ENCODE assay signal across 8 mouse cellular contexts in the genomic region with DNA sequence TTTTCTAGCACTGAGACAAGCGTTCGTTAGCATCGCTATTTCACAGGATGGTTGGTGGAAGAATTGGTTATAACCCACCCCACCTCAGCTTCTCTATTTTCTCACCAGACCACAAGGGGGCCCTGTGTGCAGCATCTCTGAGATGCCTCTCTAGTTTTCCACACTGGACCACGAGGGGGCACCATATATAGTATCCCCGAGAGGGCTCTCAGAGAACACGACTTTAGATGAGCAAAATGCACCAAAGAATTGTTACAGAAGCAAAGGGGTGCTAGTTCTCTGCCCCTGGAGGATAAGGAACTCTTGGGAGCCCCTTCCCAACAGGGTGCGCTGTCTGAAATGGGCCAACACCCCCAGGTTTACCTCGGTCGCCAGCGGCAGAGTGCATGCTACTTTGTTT. TPM values are rescaled to one million over a fixed set of nuclear protein-coding genes. Genes with fewer than 3 reads are reported as not detected.
DNase-seq lines count a peak whose midpoint lies in the region; ATAC-seq and TF ChIP-seq lines count a peak whose summit lies in the region.
"Had no signal": no experiment of that assay in that cellular context is flagged by ENCODE, and none has a peak within 500 bp of the region (broad histone marks: within the 10 kb centered on the region; RNA-seq: fewer than 3 reads in every experiment).

No protein-coding gene starts in this region.

- H3K27me3 ChIP-seq in spleen, adult 2 months (ENCODE audit: control insufficient read depth, insufficient read depth, low read length): no peaks in the 10 kb centered on the region

- no peak overlapping the region for H3K27ac ChIP-seq in spleen, adult 2 months (ENCODE audit: insufficient read depth, low read length)

- DNase-seq in CD4-positive, CD25-positive, alpha-beta regulatory T cell, adult 2 months (ENCODE audit: low read depth, low spot score): peak; percentile 89
- DNase-seq in Muller cell, postnatal 12 days (ENCODE audit: inconsistent ontology term): peak; percentile 47
- DNase-seq in cerebellum, postnatal 10 days: peak; percentile 87 to 90
- peak; percentile 68 to 77 for DNase-seq in gastrocnemius, postnatal 36 days
- DNase-seq in layer of hippocampus, adult 9-11 months: peak; percentile 73
- DNase-seq in spleen, adult 2 months (ENCODE audit: low read depth in 1 of 2, low spot score in 2 of 2): peak; percentile 59 to 77

- TF ChIP-seq CTCF in spleen, adult 2 months (IDR thresholded peaks at IDR 0.05; ENCODE audit: extremely low read depth, insufficient read depth, insufficient read length, insufficient replicate concordance): peak; percentile 87; the same call in 1 of the 2 replicates

- 58% methylated on average over 10 of the region's 10 CpGs for WGBS in spleen, adult 2 months

- no peaks in the 10 kb centered on the region for H3K36me3 ChIP-seq in spleen, adult 2 months (ENCODE audit: control insufficient read depth, insufficient read depth, low read length)

- intact Hi-C loops in gastrocnemius, postnatal 36 days (cut with DNase I): loop anchor here (5.0 kb wide), 2 partner anchors 270 to 330 kb away; no protein-coding TSS in a partner anchor

- H3K4me3 ChIP-seq in spleen, adult 2 months (ENCODE audit: extremely low read depth, insufficient read depth, insufficient read length): no peak overlapping the region

- H3K4me1 ChIP-seq in spleen, adult 2 months (ENCODE audit: control insufficient read depth, insufficient read depth, insufficient read length): no peaks in the 10 kb centered on the region

- ATAC-seq in megakaryocyte, adult 5-6 weeks (ENCODE audit: poor library complexity, severe bottlenecking): peak; percentile 98

- TF ChIP-seq POLR2A in spleen, adult 2 months (IDR thresholded peaks at IDR 0.05; ENCODE audit: low read depth, low read length): no peak

RNA-seq across cellular contexts. Expression of a gene that starts 28.9 kb away (rescaled TPM):
- total RNA-seq in gastrocnemius, postnatal 36 days (2021): not detected
- total RNA-seq in megakaryocyte, adult 5-6 weeks (2015): not detected in 2 replicates
- not detected in 2 replicates for total RNA-seq in megakaryocyte, adult 5-6 weeks (2017)
- polyA plus RNA-seq in spleen, adult 2 months (2012; rRNA removed): not detected in 2 replicates
- polyA plus RNA-seq: lung, embryonic 16.5 days had no signal

RNA-seq across cellular contexts. Expression of a gene that starts 53.1 kb away (rescaled TPM):
- 10 to 100 TPM; 36.6 to 37.9 TPM for total RNA-seq in gastrocnemius, postnatal 36 days (2021)
- total RNA-seq in megakaryocyte, adult 5-6 weeks (2015): 8.8 and 12.4 TPM in 2 replicates
- 8.5 and 9.9 TPM in 2 replicates for total RNA-seq in megakaryocyte, adult 5-6 weeks (2017)
- polyA plus RNA-seq in spleen, adult 2 months (2012; rRNA removed): 2.2 and 2.6 TPM in 2 replicates
